Mouse (Mus musculus) spleen, adult 2 months (tissue): Measurements from ENCODE around the gene BC055324. TPM values are rescaled to one million over a fixed set of nuclear protein-coding genes. Genes with fewer than 3 reads are reported as not detected.

ENCODE experiments used
- DNase-seq, 2 experiments: peaks; one replicate each; pipeline versions ENCODE4 v3.0.0 to v3.0.0-alpha.2; 2012 to 2021; ENCODE audit warnings: low spot score in 2 of 2, low read depth in 1 of 2
- H3K27ac ChIP-seq: fragments of 200-500 bp; 2 replicates; pipeline ENCODE4 v1.5.1; 2012; ENCODE audit warnings: low read length, inconsistent platforms; ENCODE audit not compliant: insufficient read depth
- H3K27me3 ChIP-seq: fragments of 200-500 bp; 2 replicates; pipeline ENCODE4 v1.6.1; 2012; ENCODE audit warnings: mild to moderate bottlenecking, moderate library complexity, low read length, inconsistent platforms; ENCODE audit not compliant: control insufficient read depth, insufficient read depth
- H3K36me3 ChIP-seq: fragments of 200-500 bp; 2 replicates; pipeline ENCODE4 v1.6.1; 2012; ENCODE audit warnings: mild to moderate bottlenecking, low read length, inconsistent platforms; ENCODE audit not compliant: control insufficient read depth, insufficient read depth
- H3K4me1 ChIP-seq: fragments of 200-500 bp; 2 replicates; pipeline ENCODE4 v1.6.1; 2011; ENCODE audit warnings: inconsistent platforms; ENCODE audit not compliant: control insufficient read depth, insufficient read depth, insufficient read length
- H3K4me3 ChIP-seq: fragments of 200-500 bp; 2 replicates; pipeline ENCODE4 v1.5.1; 2011; ENCODE audit warnings: mild to moderate bottlenecking, inconsistent platforms; ENCODE audit not compliant: insufficient read depth, insufficient read length; ENCODE audit errors: extremely low read depth
- CTCF ChIP-seq: fragments of 200-500 bp; IDR thresholded peaks from 2 replicates; pipeline ENCODE4 v1.5.1; 2011; ENCODE audit warnings: mild to moderate bottlenecking, inconsistent platforms; ENCODE audit not compliant: insufficient read depth, insufficient read length, insufficient replicate concordance; ENCODE audit errors: extremely low read depth
- POLR2A ChIP-seq: fragments of 200-500 bp; IDR thresholded peaks from 2 replicates; pipeline ENCODE4 v1.6.1; 2011; ENCODE audit warnings: low read depth, low read length, inconsistent platforms
- WGBS: fragments of 180-500 bp; shearing (Covaris S2); methylation state at CpG from one replicate; pipeline ENCODE4 v1.1.7; 2018; 5-methylcytosine and 5-hydroxymethylcytosine counted together
- polyA plus RNA-seq: library from polyadenylated mRNA; depleted of rRNA; stranded (reverse); fragments of >200 nt; gene quantifications from 2 replicates; pipeline ENCODE4 v1.2.3, GENCODE M21; 2012

Gene BC055324
- polyA plus RNA-seq, 1 experiment, result 1.2 TPM

DNA sequence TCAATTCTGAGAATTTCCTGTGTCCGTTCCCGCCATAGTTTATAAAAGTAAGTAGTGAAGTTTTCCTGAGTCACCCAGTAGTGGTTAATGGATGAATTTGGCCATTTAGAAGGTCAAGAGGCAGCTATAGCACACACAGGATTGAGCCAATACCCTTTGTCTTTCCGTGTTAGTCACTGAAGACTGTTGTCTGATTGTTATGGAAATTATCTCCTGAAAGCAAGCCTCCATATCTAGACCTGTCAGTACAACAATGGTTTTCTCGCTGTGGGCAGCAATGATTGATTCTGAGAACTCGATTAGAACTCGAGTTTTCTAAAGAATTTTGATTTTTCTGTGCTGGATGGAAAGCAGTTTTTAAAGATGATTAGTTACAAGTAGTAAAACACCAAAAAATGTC is 25.2 kb upstream of the BC055324 start:
- TF ChIP-seq CTCF, result no peak
- TF ChIP-seq POLR2A, result no peak
- WGBS, result 82% methylated on average over 6 of the region's 6 CpGs
- Histone ChIP-seq H3K4me3 (no peak overlapping the region), H3K27me3 (no peaks in the 10 kb centered on the region), H3K4me1 (no peaks in the 10 kb centered on the region), H3K27ac (no peak overlapping the region), H3K36me3 (no peaks in the 10 kb centered on the region)
- no peak for DNase-seq

DNA sequence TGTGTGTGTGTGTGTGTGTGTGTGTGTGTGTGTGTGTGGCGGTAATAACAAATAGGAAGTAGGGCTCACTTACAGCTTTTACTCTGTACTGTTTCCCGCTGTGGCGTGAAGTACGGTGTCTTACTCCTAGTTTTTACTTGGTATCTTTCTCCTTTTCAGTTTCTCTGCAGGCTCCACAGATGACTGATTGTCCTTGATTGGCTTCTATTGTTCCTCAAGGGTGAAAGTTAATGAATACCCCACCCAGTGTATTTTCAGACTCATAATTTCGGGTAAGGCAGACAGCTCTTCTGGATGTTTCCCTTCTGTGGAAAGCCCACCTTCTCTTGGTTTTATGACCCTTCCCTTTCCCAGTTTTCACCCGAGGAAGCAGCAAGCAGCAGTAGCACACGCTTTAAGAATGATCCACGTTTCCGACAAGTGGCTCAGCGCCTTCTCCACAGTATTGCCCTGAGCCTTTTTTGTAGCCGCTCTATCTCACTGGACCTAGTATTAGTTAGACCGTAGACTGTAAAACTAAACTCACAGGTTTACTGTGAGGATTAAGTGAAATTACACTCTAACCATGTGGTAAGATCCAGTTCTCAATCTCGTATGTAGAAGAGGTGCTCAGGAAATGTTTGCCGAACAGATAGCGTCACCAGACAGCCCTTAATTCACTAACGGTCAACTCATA is 23.8 kb upstream of the BC055324 start:
- H3K4me3 ChIP-seq, result no peak overlapping the region
- H3K4me1 ChIP-seq, result peaks cover 4% of the 10 kb centered on the region; the same call in 1 of the 2 replicates
- no peak overlapping the region for H3K27ac ChIP-seq
- TF ChIP-seq CTCF (no peak), POLR2A (no peak)
- 87% methylated on average over 16 of the region's 16 CpGs for WGBS
- no peaks in the 10 kb centered on the region for H3K36me3 ChIP-seq
- no peak for DNase-seq
- H3K27me3 ChIP-seq, result no peaks in the 10 kb centered on the region

DNA sequence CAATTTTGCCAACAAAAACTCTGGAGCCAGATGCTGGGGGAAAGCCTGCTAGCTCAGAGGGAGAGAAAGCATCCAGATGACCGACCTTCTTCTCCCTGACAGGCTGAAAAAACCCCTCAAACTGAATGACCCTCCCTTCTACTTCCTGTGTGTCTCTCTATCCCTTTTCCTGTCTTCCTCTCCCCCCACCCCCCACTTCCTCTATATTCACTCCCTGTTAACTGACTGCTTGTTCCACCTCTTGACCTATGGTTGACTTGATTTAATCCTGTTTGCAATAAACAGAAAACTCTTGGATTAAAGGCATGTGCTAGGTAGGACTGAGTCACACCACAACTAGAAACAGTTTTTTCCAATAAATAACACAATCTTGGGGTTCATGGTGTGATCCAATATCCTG is 20.0 kb upstream of the BC055324 start:
- 3% methylated on average over 1 of the region's 1 CpGs for WGBS
- no peak for DNase-seq
- Histone ChIP-seq H3K27me3 (no peaks in the 10 kb centered on the region), H3K36me3 (no peaks in the 10 kb centered on the region), H3K4me3 (no peak overlapping the region), H3K27ac (no peak overlapping the region), H3K4me1 (peaks cover 4% of the 10 kb centered on the region; the same call in 1 of the 2 replicates)
- TF ChIP-seq POLR2A, result no peak
- TF ChIP-seq CTCF, result no peak

DNA sequence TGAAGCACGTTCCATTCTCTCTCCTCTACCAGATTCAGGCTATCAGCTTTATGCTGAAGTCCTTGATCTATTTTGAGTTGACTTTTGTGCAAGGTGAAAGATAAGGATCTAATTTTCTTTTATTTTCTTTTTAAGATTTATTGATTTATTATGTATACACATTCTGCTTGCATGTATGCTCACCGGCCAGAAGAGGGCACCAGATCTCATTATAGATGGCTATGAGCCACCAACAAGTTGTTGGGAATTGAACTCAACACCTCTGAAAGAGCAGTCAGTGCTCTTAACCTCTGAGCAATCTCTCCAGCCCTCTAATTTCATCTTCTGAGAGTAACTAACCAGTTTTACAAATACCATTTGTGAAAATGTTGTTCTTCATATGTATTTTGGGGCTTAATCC is 14.6 kb upstream of the BC055324 start:
- peak; percentile 22 to 42 for DNase-seq
- Histone ChIP-seq H3K4me3 (no peak overlapping the region), H3K36me3 (no peaks in the 10 kb centered on the region), H3K27ac (no peak overlapping the region), H3K27me3 (no peaks in the 10 kb centered on the region), H3K4me1 (no peaks in the 10 kb centered on the region)
- TF ChIP-seq POLR2A (no peak), CTCF (peak; percentile 27; the same call in 1 of the 2 replicates)
- 38% methylated on average over 2 of the region's 2 CpGs for WGBS

DNA sequence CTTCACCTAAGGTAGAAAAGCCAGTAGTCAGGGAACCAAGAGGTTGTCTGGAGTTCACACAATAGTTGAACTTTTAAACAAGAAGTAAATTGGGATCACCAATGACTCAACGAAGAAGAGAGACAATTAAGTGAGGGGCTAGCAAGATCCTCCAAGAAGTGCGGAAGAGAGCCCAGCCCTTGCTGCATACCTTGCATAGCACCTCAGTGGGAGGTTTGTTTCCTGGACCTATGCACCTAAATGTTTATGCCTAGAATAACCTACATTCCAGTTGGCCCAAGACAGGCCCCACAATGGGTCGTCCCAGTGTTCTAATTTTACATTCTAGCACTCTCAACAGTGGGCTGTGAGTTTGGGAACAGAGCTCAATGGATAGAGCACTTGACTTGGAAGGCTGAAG is 9.7 kb upstream of the BC055324 start:
- TF ChIP-seq CTCF (no peak), POLR2A (no peak)
- no peak for DNase-seq
- 87% methylated on average over 3 of the region's 3 CpGs for WGBS
- Histone ChIP-seq H3K27me3 (no peaks in the 10 kb centered on the region), H3K27ac (no peak overlapping the region), H3K36me3 (no peaks in the 10 kb centered on the region), H3K4me3 (no peak overlapping the region), H3K4me1 (no peaks in the 10 kb centered on the region)

DNA sequence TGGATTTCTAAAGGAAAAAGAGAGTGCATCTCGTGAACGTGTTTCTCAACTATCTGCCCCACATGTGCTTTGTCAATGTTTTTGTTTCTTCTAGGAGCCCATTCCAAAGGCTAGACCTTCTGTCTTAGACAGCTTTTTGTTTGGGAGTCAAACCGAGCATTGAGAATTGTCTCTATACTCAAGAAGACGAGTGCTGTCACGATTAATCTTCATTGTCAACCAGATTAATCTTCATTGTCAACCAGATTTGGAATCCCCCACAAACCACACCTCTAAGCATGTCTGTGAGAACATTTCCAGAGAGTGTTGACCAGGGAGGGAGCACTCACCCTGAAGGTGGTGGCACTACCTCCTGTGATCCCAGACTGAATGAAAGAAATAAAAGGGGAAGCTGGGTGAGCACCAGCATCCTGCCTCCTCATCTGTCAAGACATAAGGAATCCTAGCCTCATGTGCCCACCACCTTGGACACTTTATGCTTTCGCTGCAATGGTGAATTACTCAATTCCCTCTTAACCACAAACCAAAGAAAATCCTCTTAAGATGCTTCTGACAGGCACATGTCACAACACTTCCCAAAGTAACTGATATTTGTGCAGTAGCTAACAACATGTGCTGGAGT is 7.3 kb upstream of the BC055324 start:
- WGBS, result 81% methylated on average over 6 of the region's 6 CpGs
- Histone ChIP-seq H3K4me1 (no peaks in the 10 kb centered on the region), H3K27me3 (no peaks in the 10 kb centered on the region), H3K36me3 (no peaks in the 10 kb centered on the region), H3K27ac (no peak overlapping the region), H3K4me3 (no peak overlapping the region)
- no peak for DNase-seq
- TF ChIP-seq CTCF, result no peak

- no peaks in the 10 kb centered on the region for H3K4me1 ChIP-seq
- H3K4me3 ChIP-seq, result peak overlapping the region; percentile 86; the same call in 1 of the 2 replicates
- TF ChIP-seq CTCF (no peak), POLR2A (no peak)
- no peak overlapping the region for H3K27ac ChIP-seq
- 45% methylated on average over 2 of the region's 2 CpGs for WGBS
- DNase-seq, result no peak
- no peaks in the 10 kb centered on the region for H3K27me3 ChIP-seq
- peaks cover 2% of the 10 kb centered on the region; the same call in 1 of the 2 replicates for H3K36me3 ChIP-seq
These were observed 965 bp upstream of the BC055324 start for GRCm38 (mm10) chr1:163995609-163995913.
